Mouse (Mus musculus) cerebellum, postnatal 10 days (tissue): Measurements from ENCODE around the gene Frmd4b.

Source experiments
- DNase-seq, 2 experiments: peaks; one replicate each; pipeline ENCODE4 v3.0.0; 2021; ENCODE audit warnings: mixed read lengths in 2 of 2

Frmd4b gene

GRCm38 (mm10) chr6:97463898-97464524 lies 153.3 kb downstream of the Frmd4b start:
- DNase-seq: no peak

- peak; percentile 36 to 50 for DNase-seq
Observed at GRCm38 (mm10) chr6:97462421-97462820, 154.9 kb downstream of the Frmd4b start.

DNA sequence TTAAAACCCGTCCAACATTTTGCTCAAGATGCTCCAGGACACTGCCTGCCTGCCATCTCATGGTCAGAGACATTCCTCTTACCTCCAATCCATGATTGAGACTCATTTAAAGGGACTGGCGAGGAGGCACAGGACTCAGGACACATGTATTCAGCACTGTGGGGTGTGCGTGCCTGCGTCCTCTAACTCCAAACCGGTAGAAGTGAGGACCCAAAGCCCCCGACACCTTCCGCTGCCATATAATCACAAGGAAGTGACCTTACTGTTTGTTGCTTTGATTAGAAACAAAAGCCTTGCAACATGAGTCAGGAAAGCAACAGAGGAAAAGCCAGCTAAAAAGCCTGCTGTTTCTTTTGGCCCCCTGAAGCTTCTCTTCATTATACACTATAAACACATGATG lies 158.2 kb downstream of the Frmd4b start:
- no peak for DNase-seq

DNA sequence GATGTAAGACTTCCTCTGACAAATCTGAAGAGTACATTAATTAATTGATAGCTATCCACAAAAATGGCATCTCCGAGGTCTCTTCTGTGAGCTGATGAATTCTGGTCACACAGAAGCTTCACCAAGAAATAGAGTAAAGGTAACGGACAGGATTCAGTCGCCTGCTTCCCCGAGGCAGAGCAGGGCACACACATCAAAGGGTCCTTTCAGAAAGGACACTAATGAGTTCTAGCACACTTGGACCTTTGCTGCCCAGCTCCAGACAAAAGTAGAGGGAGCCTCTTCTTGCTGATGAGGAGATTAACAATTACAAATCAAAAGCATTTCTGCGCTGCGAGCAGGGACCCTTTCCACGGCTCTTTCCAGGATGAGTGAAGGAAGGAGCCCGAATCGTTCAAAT lies 159.0 kb downstream of the Frmd4b start:
- no peak for DNase-seq

DNA sequence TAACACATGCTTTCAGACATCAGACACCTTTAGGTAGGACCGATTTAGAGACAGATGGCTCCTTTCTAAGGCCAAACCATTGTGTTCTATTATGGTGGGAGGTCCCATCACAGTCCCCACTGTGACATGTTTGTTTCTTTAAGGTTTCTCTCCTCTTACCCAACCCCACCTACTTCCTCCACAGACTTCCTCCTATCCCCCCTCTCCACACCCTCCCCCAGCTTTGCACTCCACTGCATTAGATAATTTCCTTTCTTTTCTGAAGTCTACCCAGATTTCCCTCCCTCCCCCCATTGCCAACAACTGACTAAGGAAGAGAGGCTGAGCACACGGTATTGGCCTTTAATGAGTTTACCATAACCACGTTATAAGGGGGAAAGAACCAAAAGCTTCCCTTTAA lies 159.4 kb downstream of the Frmd4b start:
- no peak for DNase-seq

- DNase-seq: peak; percentile 29 to 52
Observed at GRCm38 (mm10) chr6:97457210-97457609, 160.1 kb downstream of the Frmd4b start.

GRCm38 (mm10) chr6:97452223-97452622 lies 165.1 kb downstream of the Frmd4b start:
- no peak for DNase-seq

- DNase-seq: no peak
Observed at GRCm38 (mm10) chr6:97449806-97450205, 167.5 kb downstream of the Frmd4b start.

- no peak for DNase-seq
Observed at GRCm38 (mm10) chr6:97447020-97447419, 170.3 kb downstream of the Frmd4b start.

- no peak for DNase-seq
Observed at GRCm38 (mm10) chr6:97444145-97444544, 173.2 kb downstream of the Frmd4b start.

DNA sequence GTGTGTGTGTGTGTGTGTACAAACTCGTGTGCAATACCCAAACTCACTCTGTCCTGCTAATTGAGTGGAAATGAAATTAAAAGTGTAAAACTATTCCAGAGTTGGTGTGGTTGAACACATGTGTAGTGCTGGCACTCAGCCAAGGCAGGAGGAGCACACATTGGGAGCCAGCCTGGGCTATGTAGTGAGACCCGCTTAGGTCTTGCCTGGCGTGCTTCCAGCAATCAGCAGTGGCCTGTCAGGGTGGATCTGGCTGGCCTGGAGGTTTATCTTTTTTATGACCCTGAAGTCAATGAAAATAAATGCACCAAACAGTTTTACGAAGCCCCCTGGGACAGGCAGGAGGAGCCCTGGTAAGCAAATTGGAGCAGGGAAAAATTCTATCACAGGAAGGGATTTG lies 173.8 kb downstream of the Frmd4b start:
- DNase-seq: peak; percentile 37 to 59

DNA sequence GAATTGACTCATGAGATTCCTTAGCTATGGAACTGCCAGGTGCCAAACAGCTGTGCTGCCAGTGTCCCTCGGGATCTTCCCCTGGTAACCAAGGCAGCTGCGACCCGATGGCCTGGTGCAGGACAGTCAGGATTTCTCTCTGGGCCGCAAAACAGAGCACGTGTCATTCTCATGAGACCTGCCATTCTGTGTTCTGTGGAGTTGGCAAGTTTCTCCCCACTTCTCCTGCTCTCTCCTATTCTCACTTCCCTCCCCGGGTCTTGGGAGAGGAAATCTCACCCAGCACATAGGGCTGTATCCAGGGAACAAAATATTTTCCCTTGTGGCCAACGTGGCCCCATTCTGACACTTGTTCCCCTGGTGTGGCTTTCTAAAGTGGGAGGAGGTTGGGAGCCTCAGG lies 176.0 kb downstream of the Frmd4b start:
- DNase-seq: no peak

- DNase-seq: no peak
Observed at GRCm38 (mm10) chr6:97438918-97439645, 178.3 kb downstream of the Frmd4b start.

GRCm38 (mm10) chr6:97434753-97435152 lies 182.6 kb downstream of the Frmd4b start:
- no peak for DNase-seq

- no peak for DNase-seq
Observed at GRCm38 (mm10) chr6:97431309-97432004, 185.9 kb downstream of the Frmd4b start.

GRCm38 (mm10) chr6:97430519-97430918 lies 186.8 kb downstream of the Frmd4b start:
- DNase-seq: no peak

GRCm38 (mm10) chr6:97429688-97430343 lies 187.5 kb downstream of the Frmd4b start:
- no peak for DNase-seq

- peak; percentile 83 to 88 for DNase-seq
Observed at GRCm38 (mm10) chr6:97419771-97420446, 197.4 kb downstream of the Frmd4b start.

DNA sequence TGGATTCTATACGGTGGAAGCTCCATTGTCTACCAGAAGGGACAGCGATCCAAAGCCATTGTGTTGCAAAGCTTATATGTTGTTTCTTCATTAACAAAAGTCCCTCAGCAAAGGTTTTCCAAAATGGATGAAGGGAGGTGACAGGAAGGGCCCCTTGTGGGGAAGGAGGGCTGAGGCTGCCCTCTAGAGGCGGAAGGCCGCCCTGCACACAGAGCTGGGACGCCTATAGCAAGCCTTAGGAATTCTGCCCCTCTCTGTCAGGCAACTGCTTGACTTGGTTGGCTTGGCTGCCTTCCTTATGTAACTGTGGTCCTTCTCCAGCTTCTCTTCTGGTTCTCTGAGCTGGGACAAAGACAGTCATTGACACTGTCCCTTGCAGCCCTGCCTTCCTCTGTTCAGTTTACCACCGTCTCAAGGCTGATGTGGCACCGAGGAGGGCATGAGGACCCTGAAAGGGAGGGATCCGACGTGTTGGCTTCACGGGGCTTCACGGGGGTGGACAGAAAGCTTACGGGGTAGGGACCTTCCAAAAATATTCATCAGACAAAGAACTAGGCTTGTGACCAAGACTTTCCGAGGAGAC lies 200.3 kb downstream of the Frmd4b start:
- DNase-seq: peak; percentile 82 to 84

DNA sequence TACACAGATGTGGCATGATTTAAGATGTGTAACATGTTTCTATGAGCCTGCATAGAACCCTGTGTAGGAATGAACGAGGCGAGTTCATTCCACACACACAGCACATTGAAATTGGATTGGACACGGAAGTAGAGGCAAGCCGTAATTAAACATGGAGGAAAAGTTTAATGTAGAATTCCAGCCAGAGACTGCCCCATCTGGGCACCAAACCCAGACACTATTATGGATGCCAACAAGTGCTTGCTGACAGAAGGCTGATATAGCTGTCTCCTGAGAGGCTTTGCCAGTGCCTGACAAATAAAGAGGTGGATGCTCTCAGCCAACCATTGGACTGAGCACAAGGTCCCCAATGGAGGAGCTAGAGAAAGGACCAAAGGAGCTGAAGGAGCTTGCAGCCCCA lies 201.8 kb downstream of the Frmd4b start:
- DNase-seq: peak; percentile 42 to 67

DNA sequence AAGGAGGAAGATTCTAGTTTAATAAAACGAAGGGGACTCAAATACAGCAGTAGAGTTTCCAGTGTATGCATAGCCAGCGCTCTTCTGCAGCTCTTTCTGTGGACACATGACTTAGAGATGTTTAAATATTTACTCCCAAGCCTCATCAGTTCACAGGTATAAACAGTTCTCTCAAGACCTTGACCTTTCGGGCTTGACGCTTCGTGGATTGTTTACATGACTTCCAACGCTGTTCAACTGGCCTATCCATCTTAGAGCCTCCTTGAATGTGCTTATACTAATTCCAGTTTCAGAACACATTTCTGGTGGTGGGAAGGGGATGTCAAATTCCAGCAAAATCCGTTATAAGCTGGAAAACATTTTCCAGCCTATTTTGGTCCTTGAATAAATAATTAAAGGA lies 203.9 kb downstream of the Frmd4b start:
- DNase-seq: no peak

DNA sequence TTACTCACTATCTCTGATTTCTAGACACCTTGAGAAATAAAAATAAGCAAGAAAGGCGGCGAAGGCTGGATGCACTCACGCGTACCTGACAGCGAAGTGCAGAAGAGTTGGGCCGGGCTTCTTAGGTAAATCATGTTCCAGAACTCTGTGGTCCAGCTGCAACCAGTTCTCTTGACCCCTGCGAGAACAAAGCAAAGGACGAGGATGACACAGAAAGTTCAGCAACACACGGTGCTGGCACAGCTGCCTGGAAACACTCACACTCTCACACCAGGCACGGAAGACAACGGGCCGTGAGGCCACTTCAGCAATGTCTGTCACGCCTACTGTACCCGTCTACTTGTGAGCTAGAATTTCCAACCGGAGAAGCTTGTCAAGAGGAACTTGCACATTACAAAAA lies 204.9 kb downstream of the Frmd4b start:
- no peak for DNase-seq
